Mouse (Mus musculus) kidney, postnatal 10 days (tissue): ENCODE results near the gene Ngdn.
"Not testable (repeated sequence)": the region's sequence is repeated elsewhere in the genome, so short reads cannot be mapped to it uniquely, and the experiment has no call there.

Source experiments
- DNase-seq: peaks from one replicate; pipeline ENCODE4 v3.0.0; 2021; ENCODE audit warnings: mixed read lengths

Gene Ngdn

DNA sequence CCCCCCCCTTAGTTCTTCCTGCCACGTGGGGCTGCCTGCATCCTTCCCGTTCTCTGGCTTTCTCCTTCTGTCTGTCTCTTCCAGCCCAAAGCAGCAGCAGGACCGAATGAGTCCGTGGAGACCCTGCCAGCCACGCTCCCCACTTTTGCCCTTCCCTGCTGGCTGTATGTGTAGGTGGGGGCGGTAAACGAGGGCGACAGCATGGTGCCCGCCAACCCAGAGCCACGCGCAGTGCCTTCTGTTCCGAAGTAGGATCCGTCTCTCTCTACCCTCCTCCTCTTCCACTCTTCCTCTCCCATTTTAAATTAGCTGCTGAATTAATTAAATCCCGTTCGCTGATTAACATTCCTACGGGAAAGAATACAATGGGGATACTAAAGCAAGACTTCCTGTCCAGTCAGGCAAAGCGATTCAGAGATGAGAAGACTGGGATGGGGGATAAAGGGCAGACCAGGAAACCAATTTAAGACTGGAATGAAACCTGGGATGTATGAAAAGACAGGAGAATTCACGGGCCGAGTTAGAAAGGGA is 17.5 kb downstream of the Ngdn start:
- no peak for DNase-seq

DNA sequence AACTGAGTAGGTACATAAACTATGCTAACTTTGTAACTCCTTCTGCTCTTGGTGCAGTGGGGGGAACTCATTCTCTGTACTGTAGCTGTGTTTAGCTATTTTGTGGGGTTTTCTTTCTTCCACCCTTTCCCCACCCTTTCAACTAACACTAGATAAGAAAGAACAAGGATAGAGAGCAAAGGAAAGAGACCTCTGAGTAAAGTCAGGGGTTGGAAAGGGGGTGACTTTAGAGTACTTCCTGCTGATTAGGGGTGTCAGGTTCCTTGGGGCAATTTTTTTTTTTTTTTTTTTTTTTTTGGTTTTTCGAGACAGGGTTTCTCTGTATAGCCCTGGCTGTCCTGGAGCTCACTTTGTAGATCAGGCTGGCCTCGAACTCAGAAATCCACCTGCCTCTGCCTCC is 28.4 kb downstream of the Ngdn start:
- not testable (repeated sequence) for DNase-seq

- no peak for DNase-seq
Observed at GRCm38 (mm10) chr14:55047971-55048531, 32.8 kb downstream of the Ngdn start.

DNA sequence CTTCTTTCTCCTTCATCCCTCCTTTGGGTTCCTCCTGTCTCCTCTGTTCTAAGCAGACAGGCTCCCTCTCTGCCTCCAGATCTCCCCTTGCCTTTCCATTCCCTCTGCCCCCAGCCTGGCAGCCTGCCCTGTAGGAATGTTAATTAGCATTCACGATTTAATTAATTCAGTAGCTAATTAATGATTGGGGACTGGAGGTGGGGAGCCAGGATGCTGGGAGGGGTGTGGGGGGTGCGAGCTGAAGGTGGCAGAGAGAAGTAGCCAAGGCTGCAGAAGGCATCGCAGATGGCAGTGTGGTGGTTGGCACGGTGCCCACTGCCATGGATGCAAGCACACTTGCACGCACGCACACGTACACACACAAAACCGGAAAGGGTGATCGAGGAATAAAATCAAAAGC is 37.2 kb downstream of the Ngdn start:
- DNase-seq, result peak; percentile 62

GRCm38 (mm10) chr14:55053050-55053449 is 37.8 kb downstream of the Ngdn start:
- DNase-seq, result no peak

- peak; percentile 30 for DNase-seq
Observed at GRCm38 (mm10) chr14:55053708-55054190, 38.5 kb downstream of the Ngdn start.

DNA sequence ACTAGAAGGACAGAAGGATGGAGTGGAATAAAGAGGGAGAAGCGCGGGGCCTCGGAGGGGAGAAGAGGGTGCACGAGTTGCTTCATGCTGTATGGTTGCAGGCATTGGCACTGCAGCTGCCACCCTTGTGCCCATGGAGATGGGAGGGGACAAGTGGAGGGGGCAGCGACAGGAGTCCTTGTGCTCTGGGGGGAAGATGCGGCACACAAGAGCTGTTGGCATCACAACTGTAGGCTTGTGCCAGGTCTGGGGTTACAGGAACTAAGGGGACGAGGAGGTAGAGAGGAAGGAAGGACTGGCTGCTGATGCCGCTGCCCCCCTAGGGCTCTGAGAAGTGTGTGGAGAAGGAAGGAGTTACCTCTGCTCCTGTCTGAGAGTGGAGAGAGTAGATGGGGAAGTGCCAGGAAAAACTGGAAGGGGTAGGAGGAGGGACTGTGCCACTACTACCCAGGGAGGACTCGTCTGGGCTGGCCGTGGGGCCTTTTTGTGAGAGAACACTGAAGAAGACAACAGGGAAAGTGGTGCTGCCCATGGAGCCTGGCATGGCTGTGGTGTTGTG is 39.0 kb downstream of the Ngdn start:
- no peak for DNase-seq

GRCm38 (mm10) chr14:55055167-55055834 is 40.0 kb downstream of the Ngdn start:
- DNase-seq, result no peak

- no peak for DNase-seq
Observed at GRCm38 (mm10) chr14:55059009-55059408, 43.8 kb downstream of the Ngdn start.

DNA sequence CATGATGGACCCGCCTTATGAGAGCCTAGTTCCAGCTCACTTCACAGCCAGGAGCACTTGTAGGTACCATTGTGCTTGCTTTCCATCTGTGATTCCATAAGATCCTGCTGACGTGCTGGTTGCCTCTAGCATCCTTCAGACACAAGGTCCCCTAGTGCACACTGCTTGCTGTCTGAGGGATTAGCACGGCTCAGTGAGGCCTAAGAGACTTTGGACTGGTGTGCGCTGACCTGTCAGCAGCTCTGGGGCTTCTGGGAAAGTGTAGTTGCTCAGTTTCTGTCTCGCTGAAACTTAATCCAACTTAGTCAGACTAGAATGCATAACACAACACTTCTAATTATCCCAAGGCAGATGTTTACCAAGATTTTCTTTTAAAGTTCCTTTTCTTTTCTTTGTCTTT is 44.7 kb downstream of the Ngdn start:
- DNase-seq, result peak; percentile 42

- DNase-seq, result no peak
Observed at GRCm38 (mm10) chr14:55061845-55062244, 46.6 kb downstream of the Ngdn start.

- DNase-seq, result no peak
Observed at GRCm38 (mm10) chr14:55062626-55063025, 47.4 kb downstream of the Ngdn start.

GRCm38 (mm10) chr14:55063117-55063516 is 47.9 kb downstream of the Ngdn start:
- DNase-seq, result no peak

- no peak for DNase-seq
Observed at GRCm38 (mm10) chr14:55063581-55064381, 48.5 kb downstream of the Ngdn start.

- no peak for DNase-seq
Observed at GRCm38 (mm10) chr14:55064481-55065370, 49.5 kb downstream of the Ngdn start.

GRCm38 (mm10) chr14:55065391-55065790 is 50.1 kb downstream of the Ngdn start:
- DNase-seq, result no peak

- DNase-seq, result no peak
Observed at GRCm38 (mm10) chr14:55066042-55066441, 50.8 kb downstream of the Ngdn start.

DNA sequence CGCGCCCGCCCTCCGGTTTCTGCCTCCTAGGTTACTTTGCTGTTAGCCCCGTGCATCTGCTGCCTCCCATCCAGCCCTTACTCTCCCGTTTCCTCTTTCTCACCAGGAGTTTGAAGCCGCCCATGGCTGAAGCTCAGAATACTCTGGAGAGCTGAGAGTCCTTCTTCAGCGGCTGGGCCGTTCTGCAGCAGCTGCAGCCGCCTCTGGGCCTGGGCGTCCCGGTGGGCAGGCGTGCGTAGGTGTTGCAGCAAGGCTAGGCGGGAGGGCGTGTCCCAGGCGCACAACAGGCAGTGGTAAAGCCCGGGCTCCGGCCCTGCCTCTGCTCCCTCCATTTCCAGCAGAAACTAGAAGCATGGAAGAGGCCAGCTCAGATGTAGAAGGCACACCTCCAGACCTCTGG is 56.5 kb downstream of the Ngdn start:
- no peak for DNase-seq
